Mouse (Mus musculus): ENCODE measurements around the gene Ptprz1.

The Ptprz1 gene

DNA sequence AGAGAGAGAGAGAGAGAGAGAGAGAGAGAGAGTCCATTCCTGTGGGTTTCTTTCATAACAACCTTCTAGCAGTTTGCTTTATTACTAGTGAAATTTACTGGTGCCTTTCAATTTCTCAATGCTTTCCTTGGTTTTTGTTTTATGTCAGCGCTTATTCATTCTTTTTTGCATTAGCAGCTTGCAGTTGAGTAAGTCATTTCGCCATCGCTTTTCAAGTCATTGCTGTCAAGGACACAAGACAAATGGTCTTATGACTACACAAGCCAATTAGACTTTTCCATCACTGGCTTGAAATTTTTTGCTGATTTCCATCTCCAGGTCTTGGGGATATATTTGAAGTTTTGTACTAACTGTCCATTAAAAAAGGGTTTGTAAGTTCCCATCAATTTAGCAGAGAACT is 68.9 kb downstream of the Ptprz1 start:
- TF ChIP-seq GATA4 (IDR thresholded peaks at IDR 0.05; ENCODE audit: insufficient replicate concordance, low read length), result no peak

DNA sequence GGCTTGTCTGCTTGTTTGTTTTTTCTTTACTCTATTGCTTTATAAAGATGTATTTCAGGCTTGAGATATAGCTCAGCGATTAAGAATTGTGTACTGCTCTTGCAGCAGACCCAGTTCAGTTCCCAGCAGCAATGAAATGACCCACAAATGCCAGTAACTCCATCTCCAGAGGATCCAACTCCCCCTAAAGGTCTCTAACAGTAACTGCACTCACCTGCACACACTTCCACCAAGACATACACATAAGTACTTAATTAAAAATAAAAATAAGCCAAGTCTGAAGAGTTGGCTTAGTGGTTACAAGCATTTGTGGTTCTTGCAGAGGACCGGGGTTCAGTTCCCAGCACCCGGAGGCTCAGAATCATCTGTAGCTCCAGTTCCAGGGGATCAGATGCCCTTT is 88.1 kb downstream of the Ptprz1 start:
- TF ChIP-seq GATA4 (IDR thresholded peaks at IDR 0.05; ENCODE audit: insufficient replicate concordance, low read length), result no peak

DNA sequence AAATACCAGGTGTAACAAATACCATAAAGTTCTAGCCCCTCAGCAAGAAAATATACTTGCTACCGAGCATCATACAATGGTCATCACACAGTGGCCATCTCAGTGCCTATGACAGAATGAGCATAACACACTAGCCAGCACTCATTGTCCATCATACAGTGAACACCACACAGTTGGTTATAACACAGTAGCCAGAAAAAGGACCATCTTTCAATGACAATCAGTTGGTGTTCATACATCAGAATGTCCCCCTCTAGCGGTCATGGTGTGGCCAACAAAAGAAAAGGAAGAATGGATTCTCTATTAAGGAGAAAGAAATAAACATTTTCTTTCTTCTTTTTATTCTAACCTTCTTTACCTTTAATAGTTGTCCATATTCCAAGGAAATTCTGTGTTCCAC is 92.8 kb downstream of the Ptprz1 start:
- TF ChIP-seq GATA4 (IDR thresholded peaks at IDR 0.05; ENCODE audit: insufficient replicate concordance, low read length), result no peak

DNA sequence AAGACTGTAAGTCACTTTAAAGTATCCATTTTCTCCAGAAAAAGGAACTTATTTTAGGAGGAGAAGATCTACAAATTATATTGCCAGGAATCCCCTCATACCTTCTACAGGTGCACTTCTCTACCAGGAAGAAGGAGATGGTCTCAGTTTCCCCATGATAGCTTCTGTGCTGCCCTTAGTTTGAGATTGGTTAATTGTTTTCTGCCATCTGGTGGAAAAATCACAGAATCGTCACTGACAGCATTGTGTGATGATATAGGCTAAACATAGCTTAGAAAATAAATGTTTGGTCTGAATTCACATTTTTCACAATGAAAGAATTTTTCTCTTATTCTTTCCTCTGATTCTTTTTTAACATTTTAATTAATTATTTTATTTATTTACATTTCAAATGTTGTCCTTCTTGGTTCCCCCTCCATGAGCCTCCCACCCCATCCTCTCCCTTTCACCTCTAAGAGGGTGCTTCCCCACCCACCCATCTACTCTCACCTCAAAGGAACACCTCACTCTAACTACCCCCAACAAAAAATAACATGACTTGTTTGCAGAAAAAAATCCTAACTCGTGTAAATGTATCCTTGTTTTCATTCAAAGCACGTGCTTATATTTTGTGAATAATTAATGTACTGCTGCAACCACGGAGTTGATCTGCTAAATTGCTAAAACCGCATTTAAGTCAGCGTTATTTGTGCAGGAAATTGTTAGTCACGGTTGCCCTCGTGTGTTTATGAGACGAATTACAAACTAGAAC is 108.6 kb downstream of the Ptprz1 start:
- no peak for TF ChIP-seq GATA4 (IDR thresholded peaks at IDR 0.05; ENCODE audit: insufficient replicate concordance, low read length)

DNA sequence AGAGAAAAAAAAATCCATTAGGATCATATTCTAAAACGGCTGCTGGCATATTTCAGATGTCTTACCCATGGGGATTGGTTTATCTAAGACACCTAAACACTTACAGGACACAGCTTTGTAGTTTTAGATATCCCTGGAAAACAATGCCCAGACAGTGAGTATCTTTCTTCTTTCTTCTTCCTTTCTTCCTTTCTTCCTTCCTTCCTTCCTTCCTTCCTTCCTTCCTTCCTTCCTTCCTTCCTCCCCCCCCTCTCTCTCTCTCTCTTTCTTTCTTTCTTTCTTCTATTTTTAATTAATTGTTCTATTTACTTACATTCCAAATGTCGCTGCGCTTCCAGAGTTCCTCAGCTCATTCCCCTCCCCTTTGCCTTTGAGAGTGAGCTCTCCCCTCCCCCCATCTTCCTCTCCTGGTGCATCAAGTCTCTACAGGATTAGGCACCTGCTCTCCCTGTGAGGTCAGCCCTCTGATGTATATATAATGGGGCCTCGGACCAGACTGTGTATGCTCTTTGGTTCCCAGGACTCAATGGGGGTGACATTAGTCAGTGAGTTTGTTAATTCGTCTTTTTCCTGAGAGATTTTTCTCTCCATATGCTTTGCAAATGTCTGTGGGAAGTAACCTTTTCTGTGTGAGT is 109.3 kb downstream of the Ptprz1 start:
- no peak for TF ChIP-seq GATA4 (IDR thresholded peaks at IDR 0.05; ENCODE audit: insufficient replicate concordance, low read length)

DNA sequence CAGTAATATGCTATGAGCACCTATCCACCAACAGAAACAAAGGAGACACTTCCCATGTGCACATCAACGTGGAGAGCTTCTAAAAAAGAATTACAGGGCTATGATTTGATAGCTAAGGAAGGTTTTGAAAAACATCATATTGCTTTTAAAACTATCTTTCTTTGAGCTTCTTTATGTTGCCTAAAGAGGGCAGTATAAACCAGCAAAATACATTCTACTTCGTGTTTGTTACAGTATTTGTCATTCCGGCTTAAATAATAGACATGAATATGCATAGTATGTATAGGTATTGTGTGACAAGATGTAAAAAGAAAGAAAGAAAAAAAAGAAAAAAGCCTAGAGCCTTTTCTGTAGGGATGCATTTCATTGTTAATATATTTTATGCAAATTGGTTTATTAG is 127.8 kb downstream of the Ptprz1 start:
- TF ChIP-seq GATA4 (IDR thresholded peaks at IDR 0.05; ENCODE audit: insufficient replicate concordance, low read length), result no peak

DNA sequence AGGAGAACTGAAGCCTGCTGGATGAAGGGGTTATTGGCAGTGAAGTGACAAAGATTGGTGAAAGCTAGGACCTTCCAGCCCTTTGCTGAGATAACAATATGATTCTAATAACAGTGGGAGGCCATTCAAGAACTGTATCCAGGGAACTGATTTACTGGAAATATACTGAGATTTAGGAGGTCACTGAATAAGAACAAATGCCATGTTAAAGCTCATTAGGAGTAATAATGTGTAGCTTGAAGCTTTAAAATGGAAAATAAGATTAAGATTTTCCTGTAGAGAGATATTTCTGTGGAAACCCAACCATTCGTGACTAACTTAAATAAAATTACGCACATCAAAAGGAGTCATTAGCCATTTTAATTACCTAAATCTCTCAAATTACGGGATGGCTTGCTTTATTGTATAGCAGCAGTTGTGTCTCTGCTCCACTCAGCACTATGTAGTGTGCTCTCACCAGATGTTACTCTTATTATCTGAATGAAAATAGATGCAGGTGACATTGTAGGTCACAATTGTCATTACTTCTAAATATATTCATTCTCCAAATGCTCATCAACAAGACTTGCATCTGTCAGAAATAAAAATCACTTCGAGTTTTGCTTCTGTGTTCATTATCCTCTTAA is 139.8 kb downstream of the Ptprz1 start:
- no peak for TF ChIP-seq GATA4 (IDR thresholded peaks at IDR 0.05; ENCODE audit: insufficient replicate concordance, low read length)

DNA sequence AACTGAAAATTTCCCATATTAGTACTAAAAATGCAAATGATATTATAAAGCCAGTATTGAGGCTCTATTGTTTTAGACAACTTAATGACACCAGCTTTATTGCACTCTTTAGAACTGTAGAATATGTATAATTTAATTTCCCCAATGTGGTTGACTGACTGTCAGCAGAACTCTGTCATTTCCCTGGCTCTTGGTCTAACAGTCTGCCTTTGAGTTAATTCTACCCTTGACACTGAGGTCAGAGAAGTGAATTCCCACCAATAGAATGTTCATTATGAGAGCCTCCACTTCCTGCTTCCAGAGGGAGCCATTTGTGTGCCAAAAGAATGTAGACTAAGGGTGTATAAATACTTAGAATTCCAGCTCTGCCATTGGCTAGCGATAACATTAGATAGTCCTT is 152.9 kb downstream of the Ptprz1 start:
- TF ChIP-seq GATA4 (IDR thresholded peaks at IDR 0.05; ENCODE audit: insufficient replicate concordance, low read length), result no peak

DNA sequence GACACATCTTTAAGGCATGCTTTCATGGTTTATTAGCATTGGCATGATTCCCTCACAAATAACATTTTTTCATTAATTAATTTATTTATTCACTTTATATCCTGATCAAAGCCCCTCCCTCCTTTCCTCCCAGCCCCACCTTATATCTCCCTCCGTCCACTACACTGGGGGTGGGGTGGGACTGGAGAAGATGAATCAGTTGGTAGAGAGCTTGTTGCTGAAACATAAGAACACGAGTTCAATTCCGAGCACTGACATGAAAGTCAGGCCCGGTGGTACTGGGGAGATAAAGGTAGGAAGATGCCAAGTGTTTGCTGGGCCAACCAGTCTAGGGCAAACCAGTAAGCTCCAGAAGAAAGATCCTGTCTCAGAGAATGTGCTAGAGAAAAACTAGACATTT is 173.5 kb downstream of the Ptprz1 start:
- TF ChIP-seq GATA4 (IDR thresholded peaks at IDR 0.05; ENCODE audit: insufficient replicate concordance, low read length), result no peak

DNA sequence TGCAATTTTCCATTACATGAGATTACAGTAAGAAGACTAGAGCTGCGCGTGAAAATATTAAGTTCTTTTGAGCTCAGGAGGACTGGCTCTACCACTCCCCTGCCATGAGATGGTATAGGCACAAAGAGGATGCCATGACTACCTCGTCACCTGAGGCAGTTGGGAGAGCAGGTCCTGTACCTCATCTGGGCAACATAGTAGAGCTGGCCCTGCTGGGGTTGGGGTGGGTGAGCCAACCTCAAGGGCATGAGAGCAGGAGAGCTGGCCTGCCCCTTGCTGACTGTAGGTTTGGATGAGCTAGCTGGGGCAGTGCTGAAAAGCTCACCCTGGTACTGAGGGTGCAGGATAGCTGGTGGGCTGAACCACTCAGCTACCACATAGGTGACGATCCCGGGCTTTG is 180.4 kb downstream of the Ptprz1 start:
- TF ChIP-seq GATA4 (IDR thresholded peaks at IDR 0.05; ENCODE audit: insufficient replicate concordance, low read length), result no peak

DNA sequence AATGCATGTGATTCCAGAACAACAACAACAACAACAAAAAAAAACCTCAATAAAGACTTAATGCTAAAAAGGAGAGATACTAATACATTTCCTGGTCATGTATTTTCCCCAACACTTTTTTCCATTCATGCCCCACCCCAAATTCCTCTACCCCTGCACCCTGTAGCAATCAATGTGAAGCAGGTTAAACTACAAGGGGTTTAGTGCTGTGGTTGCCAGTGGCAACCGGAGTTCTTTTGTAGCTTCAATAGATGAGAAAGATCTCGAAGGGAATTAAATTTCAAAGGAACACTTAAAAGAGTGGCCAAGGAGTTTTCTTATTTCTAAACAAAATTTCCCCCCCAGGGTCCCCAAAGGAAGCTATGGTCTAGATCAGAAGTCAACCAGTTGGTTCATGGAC is 200.8 kb downstream of the Ptprz1 start:
- no peak for TF ChIP-seq GATA4 (IDR thresholded peaks at IDR 0.05; ENCODE audit: insufficient replicate concordance, low read length)

DNA sequence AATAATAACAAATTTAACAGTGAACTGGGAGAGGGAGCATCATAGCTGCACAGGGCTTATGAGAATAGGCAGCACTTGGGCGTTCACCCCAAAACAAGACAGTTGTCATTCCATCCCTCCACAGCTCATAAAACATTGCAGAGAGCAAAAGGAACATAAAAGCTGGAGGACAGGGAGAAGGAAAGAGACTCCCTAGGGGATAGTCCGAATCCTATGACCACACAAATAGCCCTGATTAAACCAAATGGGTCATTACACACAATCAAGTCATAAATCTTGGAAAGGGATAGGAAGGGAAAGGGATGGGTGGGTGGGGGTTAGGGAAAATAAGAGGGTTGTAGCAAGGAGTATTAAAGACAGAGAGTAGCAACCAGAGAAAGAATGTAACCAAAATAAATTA is 203.0 kb downstream of the Ptprz1 start:
- no peak for TF ChIP-seq GATA4 (IDR thresholded peaks at IDR 0.05; ENCODE audit: insufficient replicate concordance, low read length)

DNA sequence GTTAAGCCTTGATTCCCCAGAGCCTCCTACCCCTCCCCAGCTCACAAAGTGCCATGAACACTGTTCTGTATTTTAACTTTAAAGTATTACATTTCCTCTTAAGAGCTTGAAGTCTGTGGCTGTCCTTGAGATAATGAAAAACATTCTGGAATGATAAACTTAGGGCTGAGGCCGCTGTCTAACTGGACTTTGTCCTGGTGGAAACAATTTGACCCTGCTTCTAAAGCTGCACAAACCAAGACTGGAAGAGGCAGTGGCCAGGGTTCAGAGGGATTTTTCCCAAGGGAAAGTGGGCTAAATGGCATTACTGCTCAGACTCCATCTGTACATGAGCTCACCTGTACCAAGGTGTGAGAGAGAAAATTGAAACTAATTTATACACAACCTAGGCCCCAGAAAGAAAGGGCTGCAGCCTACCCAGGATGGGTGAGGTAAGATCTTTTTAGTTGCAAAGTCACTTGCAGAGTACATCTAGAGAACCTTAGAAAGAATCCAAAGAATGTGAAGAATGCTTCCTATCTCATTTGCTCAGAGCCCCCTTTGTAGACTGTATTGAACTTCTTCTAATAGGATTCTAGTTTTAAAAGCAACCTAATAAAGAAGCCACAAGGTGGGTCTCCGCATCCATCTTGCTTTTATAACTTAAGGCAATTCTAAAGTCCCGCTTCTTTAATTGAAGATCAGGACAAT is 204.8 kb downstream of the Ptprz1 start:
- TF ChIP-seq GATA4 (IDR thresholded peaks at IDR 0.05; ENCODE audit: insufficient replicate concordance, low read length), result no peak

DNA sequence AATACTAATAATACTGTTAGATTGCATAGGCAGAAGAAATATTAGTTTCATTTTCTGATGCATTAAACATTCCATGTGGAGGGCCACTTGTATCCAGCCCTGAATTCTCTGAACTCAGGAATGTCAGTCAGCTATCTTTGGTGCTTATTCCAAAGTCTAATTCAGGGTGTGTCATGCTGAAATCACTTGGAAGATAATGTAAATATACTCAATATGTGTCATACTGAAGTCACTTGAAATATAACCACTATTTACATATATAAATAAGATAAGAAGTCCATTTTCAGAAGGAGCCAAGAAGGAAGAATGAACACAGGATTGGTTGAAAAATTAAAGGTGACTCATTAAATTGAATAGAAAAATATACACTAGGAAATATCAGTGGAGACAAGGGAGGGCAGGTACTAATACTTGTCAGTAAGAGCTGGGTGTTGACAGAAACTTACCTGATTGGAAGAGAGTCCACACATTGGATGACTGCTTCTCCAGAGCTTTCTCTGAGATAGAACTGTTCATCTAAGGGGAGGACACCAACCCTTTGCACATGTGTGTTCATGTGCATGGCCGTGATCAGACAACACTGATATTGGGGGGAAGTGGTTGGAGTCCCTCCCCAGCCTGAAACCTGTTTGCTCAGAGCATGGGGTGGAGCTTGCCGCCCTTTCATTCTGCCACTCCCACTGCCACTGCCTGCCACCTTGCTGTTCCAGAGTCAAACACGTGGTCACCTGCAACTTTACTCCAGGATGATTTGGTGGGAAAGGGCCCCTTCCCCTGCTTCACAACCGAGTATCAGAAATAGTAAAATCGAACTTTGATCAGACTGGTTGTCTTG is 209.5 kb downstream of the Ptprz1 start:
- no peak for TF ChIP-seq GATA4 (IDR thresholded peaks at IDR 0.05; ENCODE audit: insufficient replicate concordance, low read length)
